Mouse (Mus musculus) embryonic fibroblast, embryonic 13.5 days (primary cell): ENCODE data around the gene Cltrn.

Experiments
- CTCF ChIP-seq: IDR thresholded peaks from 2 replicates; pipeline ENCODE4 v1.5.1; 2011; ENCODE audit warnings: mild to moderate bottlenecking, control low read depth, low read length, moderate library complexity, borderline replicate concordance; ENCODE audit not compliant: insufficient read depth
- POLR2A ChIP-seq: IDR thresholded peaks from 2 replicates; pipeline ENCODE4 v1.6.1; 2011; ENCODE audit warnings: low read depth, mild to moderate bottlenecking, control low read depth, low read length, moderate library complexity

DNA sequence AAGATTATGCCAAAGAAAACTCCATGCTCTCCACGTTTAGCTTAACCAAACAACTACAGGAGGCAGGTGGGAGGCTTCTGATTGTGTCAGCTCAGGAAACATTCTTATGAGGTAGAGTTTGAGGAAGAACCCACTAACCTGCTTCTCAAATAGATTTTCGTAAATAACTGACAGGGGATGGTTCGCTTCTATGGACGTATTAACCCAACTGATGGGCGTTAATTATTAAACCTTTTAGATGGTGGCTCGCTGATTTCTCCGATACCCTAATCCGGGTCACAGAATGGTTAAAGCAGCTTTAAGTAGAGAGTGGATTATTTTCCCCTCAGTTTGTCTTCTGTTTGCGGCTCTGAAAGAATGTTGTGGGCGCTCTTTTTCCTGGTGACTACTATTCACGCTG lies 1.3 kb downstream of the Cltrn start:
- TF ChIP-seq CTCF = no peak
- TF ChIP-seq POLR2A = no peak
